Mouse (Mus musculus): Measurements from ENCODE around the gene Tbc1d2.
"Not testable (repeated sequence)": the region's sequence is repeated elsewhere in the genome, so short reads cannot be mapped to it uniquely, and the experiment has no call there.

The Tbc1d2 gene

GRCm38 (mm10) chr4:46581577-46581976 is 68.4 kb downstream of the Tbc1d2 start:
- not testable (repeated sequence) for DNase-seq (ENCODE audit: low read depth, low spot score)

- not testable (repeated sequence) for DNase-seq (ENCODE audit: low read depth, low spot score)
These were observed 69.2 kb downstream of the Tbc1d2 start for GRCm38 (mm10) chr4:46580799-46581243.

GRCm38 (mm10) chr4:46578796-46579346 is 71.1 kb downstream of the Tbc1d2 start:
- DNase-seq (ENCODE audit: low read depth, low spot score) = not testable (repeated sequence)

GRCm38 (mm10) chr4:46578228-46578627 is 71.8 kb downstream of the Tbc1d2 start:
- DNase-seq (ENCODE audit: low read depth, low spot score) = no peak

GRCm38 (mm10) chr4:46575509-46576284 is 74.3 kb downstream of the Tbc1d2 start:
- DNase-seq (ENCODE audit: low read depth, low spot score) = not testable (repeated sequence)

- DNase-seq (ENCODE audit: low read depth, low spot score) = no peak
These were observed 75.2 kb downstream of the Tbc1d2 start for GRCm38 (mm10) chr4:46574841-46575240.

DNA sequence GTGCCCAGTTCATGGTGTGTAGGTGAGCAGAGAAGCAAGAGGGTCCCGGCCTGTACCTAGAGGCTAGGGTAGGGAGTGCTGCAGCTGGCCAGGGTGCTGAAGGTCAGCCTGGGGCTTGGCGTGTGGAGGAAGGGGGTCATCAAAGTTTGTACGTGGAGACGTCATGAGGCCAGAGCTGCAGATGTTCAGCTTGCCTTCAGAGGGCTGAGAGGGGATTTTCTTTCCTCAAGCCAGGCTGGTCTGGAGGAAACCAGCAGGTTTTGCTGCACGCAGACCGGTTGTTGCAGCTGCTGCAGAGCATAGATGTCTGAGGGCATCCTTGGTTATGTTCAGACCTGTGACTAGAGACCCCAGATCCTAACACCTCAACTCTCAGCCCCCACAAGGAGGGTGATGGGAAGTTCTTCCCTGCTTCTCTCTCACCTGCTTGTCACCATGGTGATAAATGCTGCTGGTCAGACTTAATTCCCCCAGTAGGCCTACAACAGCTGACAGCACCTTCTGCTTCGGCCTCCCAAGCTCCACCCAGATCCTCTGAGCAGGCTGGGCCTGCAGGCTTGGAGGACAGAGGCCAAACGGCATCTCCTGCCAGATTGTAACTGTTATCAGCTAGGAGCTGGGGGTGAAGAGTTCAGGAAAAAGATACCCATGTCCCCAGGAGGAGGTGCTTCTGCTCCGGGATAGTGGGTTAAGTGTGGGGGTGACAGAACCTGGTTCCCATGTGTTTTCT is 75.8 kb downstream of the Tbc1d2 start:
- no peak for DNase-seq (ENCODE audit: low read depth, low spot score)

- DNase-seq (ENCODE audit: low read depth, low spot score) = no peak
These were observed 77.4 kb downstream of the Tbc1d2 start for GRCm38 (mm10) chr4:46572616-46573015.

DNA sequence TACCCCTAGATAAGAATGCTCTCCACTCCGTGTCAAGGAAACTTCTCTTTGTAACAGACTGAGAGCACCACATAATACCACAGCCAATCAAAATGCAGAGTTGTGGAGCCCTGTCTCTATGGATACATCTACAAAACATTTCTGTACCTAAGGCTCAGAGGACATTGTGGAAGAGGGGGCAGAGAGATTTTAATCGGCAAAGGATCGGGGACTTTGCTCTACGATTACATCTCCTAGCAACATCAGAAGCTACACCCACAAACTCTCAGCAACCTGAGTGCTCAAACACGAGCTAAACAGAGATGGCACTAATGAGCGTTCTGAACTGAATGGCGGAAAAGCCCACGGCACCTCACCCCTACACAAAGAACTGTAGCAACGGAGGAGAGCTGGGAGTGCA is 78.3 kb downstream of the Tbc1d2 start:
- DNase-seq (ENCODE audit: low read depth, low spot score) = no peak

DNA sequence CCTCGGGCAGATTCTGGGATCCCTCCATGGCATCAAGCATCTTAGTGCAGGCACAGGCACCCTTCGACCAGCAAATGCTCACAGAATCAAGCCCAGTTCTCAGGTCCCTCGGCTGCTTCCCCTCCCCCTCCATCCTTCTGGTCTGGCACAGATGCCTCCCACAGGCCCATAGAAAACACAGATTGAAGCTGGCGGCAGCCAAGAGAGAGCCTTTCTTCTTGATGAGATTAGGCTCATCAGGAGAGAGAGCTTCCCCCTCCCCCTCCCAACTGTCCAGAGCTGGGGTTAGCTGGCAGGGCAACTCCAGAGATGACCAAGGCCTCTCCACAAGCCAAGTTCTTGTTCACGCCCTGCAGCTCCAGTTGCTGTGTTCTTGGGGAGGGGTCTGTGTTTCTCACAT is 80.3 kb downstream of the Tbc1d2 start:
- DNase-seq (ENCODE audit: low read depth, low spot score) = no peak

DNA sequence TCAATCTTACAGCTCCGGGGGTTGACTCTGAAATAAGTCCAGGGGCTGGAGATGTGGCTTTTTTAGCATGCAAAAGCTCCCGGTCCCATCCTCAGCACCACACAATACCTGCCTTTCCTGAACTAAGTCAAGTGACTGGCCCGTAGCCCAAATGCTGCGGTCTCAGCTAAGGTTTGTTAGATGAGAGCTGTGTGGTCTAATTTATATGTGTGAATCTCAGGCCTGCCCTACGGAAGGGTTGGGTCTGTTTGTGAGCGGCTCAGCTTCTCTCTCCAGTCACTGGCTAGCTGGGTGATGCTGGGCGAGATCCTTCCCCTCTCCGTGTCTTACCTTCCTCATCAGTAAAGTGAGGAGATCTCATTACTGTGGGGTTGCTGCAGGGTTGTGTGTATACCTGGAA is 81.8 kb downstream of the Tbc1d2 start:
- no peak for DNase-seq (ENCODE audit: low read depth, low spot score)

- no peak for DNase-seq (ENCODE audit: low read depth, low spot score)
These were observed 82.9 kb downstream of the Tbc1d2 start for GRCm38 (mm10) chr4:46566931-46567671.

DNA sequence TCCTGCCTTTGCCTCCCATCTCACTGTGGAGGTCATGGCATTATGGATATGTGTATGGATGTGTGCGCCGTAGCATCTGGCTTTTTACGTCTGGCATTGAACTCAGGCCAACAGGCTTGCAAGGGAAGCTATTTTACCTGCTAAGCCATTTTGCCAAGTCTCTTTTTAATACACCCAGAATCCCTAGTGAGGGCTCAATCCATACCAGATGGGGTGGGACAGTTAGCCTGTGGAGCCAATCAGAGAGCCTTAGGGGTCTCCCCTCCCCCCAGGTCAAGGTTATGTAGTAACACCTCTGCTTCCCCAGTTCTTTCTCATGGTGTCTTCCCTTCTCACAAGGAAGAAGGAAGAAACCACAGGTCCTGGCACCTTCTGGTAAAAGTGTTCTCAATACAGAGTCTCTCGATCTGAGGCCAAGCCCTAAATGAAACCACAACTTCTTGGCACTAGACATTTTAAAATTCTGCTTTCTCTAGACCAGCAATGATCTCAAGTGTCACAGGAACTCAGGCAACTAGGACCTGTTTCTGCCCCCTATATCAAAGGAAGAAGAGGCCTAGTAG is 84.5 kb downstream of the Tbc1d2 start:
- no peak for DNase-seq (ENCODE audit: low read depth, low spot score)

DNA sequence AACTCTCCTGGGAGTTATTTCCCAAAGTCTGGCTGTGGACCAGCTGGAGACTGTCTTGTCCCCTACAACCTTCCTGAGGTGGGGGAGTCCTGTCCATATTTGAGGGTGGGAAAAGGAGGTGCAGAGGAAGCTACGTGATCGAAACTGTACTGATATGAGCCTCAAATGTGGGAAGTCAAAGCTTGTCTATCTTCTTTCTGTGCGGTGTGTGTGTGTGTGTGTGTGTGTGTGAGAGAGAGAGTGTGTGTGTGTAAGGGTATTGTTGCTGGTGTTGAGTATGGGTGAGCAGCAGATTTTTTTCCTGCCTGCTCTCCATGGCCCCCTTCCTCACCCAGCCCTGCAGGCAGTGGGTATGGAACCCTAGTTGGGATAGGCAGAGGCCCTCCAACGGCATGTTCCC is 85.8 kb downstream of the Tbc1d2 start:
- DNase-seq (ENCODE audit: low read depth, low spot score) = no peak

GRCm38 (mm10) chr4:46563847-46564246 is 86.2 kb downstream of the Tbc1d2 start:
- DNase-seq (ENCODE audit: low read depth, low spot score) = no peak

GRCm38 (mm10) chr4:46562841-46563240 is 87.2 kb downstream of the Tbc1d2 start:
- DNase-seq (ENCODE audit: low read depth, low spot score) = no peak

DNA sequence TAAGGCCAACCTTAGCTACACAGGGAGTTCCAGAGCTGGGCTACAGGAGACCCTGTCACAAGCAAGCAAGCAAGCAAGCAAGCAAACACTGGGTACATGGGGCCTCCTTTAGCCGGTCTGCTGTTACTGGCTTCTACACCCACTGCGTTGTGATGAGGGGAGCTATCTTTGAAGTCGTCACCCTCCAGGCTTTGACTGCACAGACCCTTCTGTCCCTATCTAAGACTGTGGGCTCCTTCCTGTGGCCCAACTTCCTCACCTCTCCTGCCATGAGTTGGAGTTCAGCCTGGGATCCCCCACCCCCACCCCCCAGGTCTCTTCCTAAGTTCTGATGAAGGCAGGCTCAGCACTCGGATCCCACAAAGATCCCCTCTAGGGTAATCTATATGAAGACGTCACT is 88.0 kb downstream of the Tbc1d2 start:
- no peak for DNase-seq (ENCODE audit: low read depth, low spot score)

GRCm38 (mm10) chr4:46560069-46560705 is 89.8 kb downstream of the Tbc1d2 start:
- no peak for DNase-seq (ENCODE audit: low read depth, low spot score)

- no peak for DNase-seq (ENCODE audit: low read depth, low spot score)
These were observed 91.0 kb downstream of the Tbc1d2 start for GRCm38 (mm10) chr4:46558672-46559667.

DNA sequence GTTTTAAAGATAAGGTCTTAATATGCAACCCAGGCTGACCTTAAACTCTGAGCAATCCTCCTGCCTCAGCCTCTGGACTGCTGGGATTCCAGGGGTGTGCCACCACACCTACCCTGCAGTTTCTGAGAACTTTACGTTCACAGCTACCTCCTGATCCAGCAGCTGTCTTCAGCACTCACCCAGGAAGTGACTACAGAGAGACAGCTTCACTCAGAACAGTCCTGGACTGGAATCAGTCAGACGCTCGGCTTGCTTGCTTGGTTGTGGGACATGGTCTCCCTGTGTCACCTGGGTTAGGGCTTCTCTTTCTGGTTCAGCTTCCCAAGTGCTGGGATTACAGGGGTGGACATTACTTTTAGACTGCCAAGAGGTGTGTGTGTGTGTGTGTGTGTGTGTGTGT is 93.1 kb downstream of the Tbc1d2 start:
- no peak for DNase-seq (ENCODE audit: low read depth, low spot score)

Measured in telencephalon, adult 2 months (tissue).